Mouse (Mus musculus): ENCODE data around the gene Ccl17. TPM values are rescaled to one million over a fixed set of nuclear protein-coding genes. Genes with fewer than 3 reads are reported as not detected.
A peak's percentile ranks its signal among the peaks of the same experiment; 100 is the strongest.

The Ccl17 gene
- polyA plus RNA-seq, 1 experiment from 2014 or later, result not detected

- Histone ChIP-seq H3K27me3 (ENCODE audit: control insufficient read depth, insufficient read depth, low read depth, low read length) (no peaks in the 10 kb centered on the region), H3K27ac (ENCODE audit: low read length) (peak overlapping the region; percentile 2), H3K9ac (ENCODE audit: low read length) (0 out of 2 replicates have a peak overlapping the region, but pooled peaks have one; percentile 29), H3K9me3 (ENCODE audit: control insufficient read depth, low read length) (no peaks in the 10 kb centered on the region), H3K4me2 (ENCODE audit: low read depth, low read length) (no peak overlapping the region), H3K36me3 (ENCODE audit: control insufficient read depth, insufficient read depth, low read length) (no peaks in the 10 kb centered on the region), H3K4me3 (ENCODE audit: low read length) (no peak overlapping the region), H3K4me1 (replicated peaks; ENCODE audit: control insufficient read depth, insufficient read depth, low read length) (peaks cover 18% of the 10 kb centered on the region)
- 7% methylated on average over 5 of the region's 5 CpGs for WGBS
- ATAC-seq (ENCODE audit: low read depth), result peak; percentile 82
Observed at GRCm38 (mm10) chr8:94778473-94778872, 31.8 kb upstream of the Ccl17 start.

GRCm38 (mm10) chr8:94778895-94779533 lies 31.2 kb upstream of the Ccl17 start:
- Histone ChIP-seq H3K9me3 (ENCODE audit: control insufficient read depth, low read length) (no peaks in the 10 kb centered on the region), H3K27me3 (ENCODE audit: control insufficient read depth, insufficient read depth, low read depth, low read length) (no peaks in the 10 kb centered on the region), H3K9ac (ENCODE audit: low read length) (0 out of 2 replicates have a peak overlapping the region, but pooled peaks have one; percentile 29), H3K4me3 (ENCODE audit: low read length) (no peak overlapping the region), H3K27ac (ENCODE audit: low read length) (peak overlapping the region; percentile 2), H3K4me2 (ENCODE audit: low read depth, low read length) (no peak overlapping the region), H3K36me3 (ENCODE audit: control insufficient read depth, insufficient read depth, low read length) (no peaks in the 10 kb centered on the region), H3K4me1 (replicated peaks; ENCODE audit: control insufficient read depth, insufficient read depth, low read length) (peaks cover 18% of the 10 kb centered on the region)
- 0 out of 2 replicates have a peak, but pooled peaks have one; percentile 18 for ATAC-seq (ENCODE audit: low read depth)
- WGBS, result 59% methylated on average over 10 of the region's 10 CpGs

- H3K4me1 ChIP-seq (replicated peaks; ENCODE audit: control insufficient read depth, insufficient read depth, low read length), result peaks cover 18% of the 10 kb centered on the region
Observed at GRCm38 (mm10) chr8:94779534-94780294, 30.5 kb upstream of the Ccl17 start.

GRCm38 (mm10) chr8:94780491-94781154 lies 29.6 kb upstream of the Ccl17 start:
- Histone ChIP-seq H3K36me3 (ENCODE audit: control insufficient read depth, insufficient read depth, low read length) (no peaks in the 10 kb centered on the region), H3K9me3 (ENCODE audit: control insufficient read depth, low read length) (no peaks in the 10 kb centered on the region), H3K9ac (ENCODE audit: low read length) (no peak overlapping the region), H3K4me3 (ENCODE audit: low read length) (no peak overlapping the region), H3K27ac (ENCODE audit: low read length) (no peak overlapping the region), H3K4me2 (ENCODE audit: low read depth, low read length) (no peak overlapping the region), H3K27me3 (ENCODE audit: control insufficient read depth, insufficient read depth, low read depth, low read length) (no peaks in the 10 kb centered on the region), H3K4me1 (replicated peaks; ENCODE audit: control insufficient read depth, insufficient read depth, low read length) (peaks cover 21% of the 10 kb centered on the region)
- 79% methylated on average over 21 of the region's 21 CpGs for WGBS
- ATAC-seq (ENCODE audit: low read depth), result no peak

More at GRCm38 (mm10) chr8:94779534-94780294, 30.5 kb upstream of the Ccl17 start:
- Histone ChIP-seq H3K9ac (ENCODE audit: low read length) (no peak overlapping the region), H3K4me2 (ENCODE audit: low read depth, low read length) (no peak overlapping the region), H3K27ac (ENCODE audit: low read length) (no peak overlapping the region), H3K27me3 (ENCODE audit: control insufficient read depth, insufficient read depth, low read depth, low read length) (no peaks in the 10 kb centered on the region), H3K36me3 (ENCODE audit: control insufficient read depth, insufficient read depth, low read length) (no peaks in the 10 kb centered on the region), H3K9me3 (ENCODE audit: control insufficient read depth, low read length) (no peaks in the 10 kb centered on the region), H3K4me3 (ENCODE audit: low read length) (no peak overlapping the region)
- WGBS, result 94% methylated on average over 16 of the region's 16 CpGs
- ATAC-seq (ENCODE audit: low read depth), result no peak

GRCm38 (mm10) chr8:94781155-94781837 lies 29.0 kb upstream of the Ccl17 start:
- H3K9ac ChIP-seq (ENCODE audit: low read length), result no peak overlapping the region
- no peaks in the 10 kb centered on the region for H3K9me3 ChIP-seq (ENCODE audit: control insufficient read depth, low read length)
- no peak overlapping the region for H3K4me3 ChIP-seq (ENCODE audit: low read length)
- H3K4me2 ChIP-seq (ENCODE audit: low read depth, low read length), result no peak overlapping the region
- no peak overlapping the region for H3K27ac ChIP-seq (ENCODE audit: low read length)
- H3K4me1 ChIP-seq (replicated peaks; ENCODE audit: control insufficient read depth, insufficient read depth, low read length), result peaks cover 21% of the 10 kb centered on the region
- no peaks in the 10 kb centered on the region for H3K27me3 ChIP-seq (ENCODE audit: control insufficient read depth, insufficient read depth, low read depth, low read length)
- H3K36me3 ChIP-seq (ENCODE audit: control insufficient read depth, insufficient read depth, low read length), result no peaks in the 10 kb centered on the region
- ATAC-seq (ENCODE audit: low read depth), result no peak
- WGBS, result 54% methylated on average over 7 of the region's 7 CpGs

GRCm38 (mm10) chr8:94781838-94782235 lies 28.4 kb upstream of the Ccl17 start:
- H3K4me2 ChIP-seq (ENCODE audit: low read depth, low read length), result no peak overlapping the region
- no peak overlapping the region for H3K4me3 ChIP-seq (ENCODE audit: low read length)
- H3K9me3 ChIP-seq (ENCODE audit: control insufficient read depth, low read length), result no peaks in the 10 kb centered on the region
- H3K27ac ChIP-seq (ENCODE audit: low read length), result no peak overlapping the region
- ATAC-seq (ENCODE audit: low read depth), result peak; percentile 36; the same call in 1 of the 2 replicates
- H3K27me3 ChIP-seq (ENCODE audit: control insufficient read depth, insufficient read depth, low read depth, low read length), result no peaks in the 10 kb centered on the region
- H3K9ac ChIP-seq (ENCODE audit: low read length), result no peak overlapping the region
- WGBS, result 13% methylated on average over 11 of the region's 11 CpGs
- peaks cover 21% of the 10 kb centered on the region for H3K4me1 ChIP-seq (replicated peaks; ENCODE audit: control insufficient read depth, insufficient read depth, low read length)
- no peaks in the 10 kb centered on the region for H3K36me3 ChIP-seq (ENCODE audit: control insufficient read depth, insufficient read depth, low read length)

- 63% methylated on average over 4 of the region's 4 CpGs for WGBS
- Histone ChIP-seq H3K27me3 (ENCODE audit: control insufficient read depth, insufficient read depth, low read depth, low read length) (no peaks in the 10 kb centered on the region), H3K4me2 (ENCODE audit: low read depth, low read length) (no peak overlapping the region), H3K27ac (ENCODE audit: low read length) (no peak overlapping the region), H3K36me3 (ENCODE audit: control insufficient read depth, insufficient read depth, low read length) (no peaks in the 10 kb centered on the region), H3K4me3 (ENCODE audit: low read length) (no peak overlapping the region), H3K9ac (ENCODE audit: low read length) (no peak overlapping the region), H3K4me1 (replicated peaks; ENCODE audit: control insufficient read depth, insufficient read depth, low read length) (peaks cover 10% of the 10 kb centered on the region; the same call in 1 of the 2 replicates), H3K9me3 (ENCODE audit: control insufficient read depth, low read length) (no peaks in the 10 kb centered on the region)
- ATAC-seq (ENCODE audit: low read depth), result no peak
Observed at GRCm38 (mm10) chr8:94783890-94784289, 26.4 kb upstream of the Ccl17 start.

- H3K4me2 ChIP-seq (ENCODE audit: low read depth, low read length), result no peak overlapping the region
- peaks cover 10% of the 10 kb centered on the region; the same call in 1 of the 2 replicates for H3K4me1 ChIP-seq (replicated peaks; ENCODE audit: control insufficient read depth, insufficient read depth, low read length)
- H3K9ac ChIP-seq (ENCODE audit: low read length), result no peak overlapping the region
- no peaks in the 10 kb centered on the region for H3K36me3 ChIP-seq (ENCODE audit: control insufficient read depth, insufficient read depth, low read length)
- peak overlapping the region; percentile 83 for H3K27ac ChIP-seq (ENCODE audit: low read length)
- ATAC-seq (ENCODE audit: low read depth), result peak; percentile 71
- no peak overlapping the region for H3K4me3 ChIP-seq (ENCODE audit: low read length)
- no peaks in the 10 kb centered on the region for H3K9me3 ChIP-seq (ENCODE audit: control insufficient read depth, low read length)
- no peaks in the 10 kb centered on the region for H3K27me3 ChIP-seq (ENCODE audit: control insufficient read depth, insufficient read depth, low read depth, low read length)
- 34% methylated on average over 12 of the region's 12 CpGs for WGBS
Observed at GRCm38 (mm10) chr8:94785247-94785985, 24.8 kb upstream of the Ccl17 start.
